Mouse (Mus musculus): ENCODE measurements around the gene Spen.

DNA sequence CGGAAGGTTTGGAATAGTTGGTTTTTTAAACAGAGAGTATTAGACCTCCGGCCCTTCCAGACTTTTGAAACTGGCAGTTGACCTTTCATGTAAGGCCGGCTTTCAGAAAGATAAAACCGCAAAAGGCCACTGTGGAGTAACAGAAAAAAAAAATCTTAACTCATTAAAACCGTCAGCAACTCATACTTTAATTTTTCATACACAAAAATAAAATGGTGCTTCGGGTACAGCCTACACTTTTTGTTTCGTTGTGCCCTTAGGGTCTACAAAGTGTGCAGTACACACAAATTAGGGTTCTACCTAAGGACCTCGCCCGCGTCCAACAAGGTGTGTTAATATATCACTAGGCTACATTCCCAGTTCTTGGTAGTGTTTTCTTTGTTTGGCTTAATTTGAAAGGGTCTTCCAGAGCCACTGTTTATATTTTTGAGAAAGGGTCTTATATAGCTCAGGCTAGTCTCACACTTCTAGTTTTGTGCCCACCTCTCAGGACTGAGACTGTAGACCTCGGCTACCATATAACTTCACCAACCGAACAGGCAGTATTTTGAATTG, 893 bp upstream of the Spen start:
- no peak for TF ChIP-seq CTCF (IDR thresholded peaks at IDR 0.05)
- no peak for TF ChIP-seq EP300 (IDR thresholded peaks at IDR 0.05)
